Mouse (Mus musculus): ENCODE data around the gene Ifitm1. TPM values are rescaled to one million over a fixed set of nuclear protein-coding genes. Genes with fewer than 3 reads are reported as not detected.
A peak's percentile ranks its signal among the peaks of the same experiment; 100 is the strongest.

Gene Ifitm1
- 1 to 10 TPM in 1 of 2 experiments, under 1 TPM in 1; 0.97 to 1.3 TPM for total RNA-seq (2021)
- long read RNA-seq, experiment 1, result 0 reads
- long read RNA-seq, experiment 2, result 0 reads

- DNase-seq (ENCODE audit: low spot score), result no peak
These were observed at the start of gene Ifitm1 for GRCm38 (mm10) chr7:140966921-140967320. Gene Ifitm1, plus strand, starts transcription at chr7:140967221.

GRCm38 (mm10) chr7:140919911-140920310 is 47.1 kb upstream of the Ifitm1 start:
- DNase-seq (ENCODE audit: low spot score), result no peak

GRCm38 (mm10) chr7:140920418-140921029 is 46.5 kb upstream of the Ifitm1 start, which contains the start of gene Nlrp6:
Gene Nlrp6, plus strand, starts transcription at chr7:140920902.
- no peak for DNase-seq (ENCODE audit: low spot score)

GRCm38 (mm10) chr7:140921225-140921975 is 45.6 kb upstream of the Ifitm1 start:
- no peak for DNase-seq (ENCODE audit: low spot score)

- DNase-seq (ENCODE audit: low spot score), result peak; percentile 50
These were observed 44.5 kb upstream of the Ifitm1 start for GRCm38 (mm10) chr7:140922398-140923069.

GRCm38 (mm10) chr7:140923070-140923775 is 43.8 kb upstream of the Ifitm1 start:
- no peak for DNase-seq (ENCODE audit: low spot score)

- DNase-seq (ENCODE audit: low spot score), result no peak
These were observed 39.8 kb upstream of the Ifitm1 start for GRCm38 (mm10) chr7:140927181-140927580.

- DNase-seq (ENCODE audit: low spot score), result no peak
These were observed 28.6 kb upstream of the Ifitm1 start for GRCm38 (mm10) chr7:140938436-140938835.

GRCm38 (mm10) chr7:140938896-140939295 is 28.1 kb upstream of the Ifitm1 start:
- DNase-seq (ENCODE audit: low spot score), result no peak

GRCm38 (mm10) chr7:140939669-140940171 is 27.3 kb upstream of the Ifitm1 start:
- peak; percentile 61 for DNase-seq (ENCODE audit: low spot score)

- peak; percentile 87 for DNase-seq (ENCODE audit: low spot score)
These were observed 25.6 kb upstream of the Ifitm1 start, which contains the start of gene Pgghg for GRCm38 (mm10) chr7:140941222-140942051. Gene Pgghg, plus strand, starts transcription at chr7:140941391.

- DNase-seq (ENCODE audit: low spot score), result no peak
These were observed 24.7 kb upstream of the Ifitm1 start for GRCm38 (mm10) chr7:140942341-140942740.

GRCm38 (mm10) chr7:140942811-140943210 is 24.2 kb upstream of the Ifitm1 start:
- DNase-seq (ENCODE audit: low spot score), result no peak

- no peak for DNase-seq (ENCODE audit: low spot score)
These were observed 23.7 kb upstream of the Ifitm1 start for GRCm38 (mm10) chr7:140943356-140943755.

GRCm38 (mm10) chr7:140944236-140944635 is 22.8 kb upstream of the Ifitm1 start:
- no peak for DNase-seq (ENCODE audit: low spot score)

- no peak for DNase-seq (ENCODE audit: low spot score)
These were observed 21.8 kb upstream of the Ifitm1 start for GRCm38 (mm10) chr7:140945247-140945646.

GRCm38 (mm10) chr7:140946311-140946710 is 20.7 kb upstream of the Ifitm1 start:
- no peak for DNase-seq (ENCODE audit: low spot score)

- DNase-seq (ENCODE audit: low spot score), result no peak
These were observed 20.0 kb upstream of the Ifitm1 start for GRCm38 (mm10) chr7:140946980-140947379.

- no peak for DNase-seq (ENCODE audit: low spot score)
These were observed 18.9 kb upstream of the Ifitm1 start for GRCm38 (mm10) chr7:140948161-140948560.

GRCm38 (mm10) chr7:140949255-140949654 is 17.8 kb upstream of the Ifitm1 start:
- DNase-seq (ENCODE audit: low spot score), result no peak
